Mouse (Mus musculus): ENCODE results near the gene Scube1.

Scube1 gene

GRCm38 (mm10) chr15:83724886-83725269 lies at the start of gene Scube1:
Gene Scube1 (minus strand): TSS chr15:83725021.
- DNase-seq (ENCODE audit: low spot score in 2 of 2): peak; percentile 75 to 86

GRCm38 (mm10) chr15:83772953-83773352 lies 48.1 kb upstream of the Scube1 start:
- DNase-seq (ENCODE audit: low spot score in 2 of 2): no peak

- peak in 1 of 2 experiments; percentile 23 for DNase-seq (ENCODE audit: low spot score in 2 of 2)
Measured at GRCm38 (mm10) chr15:83772460-83772859, 47.6 kb upstream of the Scube1 start.

GRCm38 (mm10) chr15:83771346-83772053 lies 46.7 kb upstream of the Scube1 start:
- DNase-seq (ENCODE audit: low spot score in 2 of 2): no peak

- no peak for DNase-seq (ENCODE audit: low spot score in 2 of 2)
Measured at GRCm38 (mm10) chr15:83765388-83766029, 40.7 kb upstream of the Scube1 start.

GRCm38 (mm10) chr15:83761512-83761911 lies 36.7 kb upstream of the Scube1 start:
- no peak for DNase-seq (ENCODE audit: low spot score in 2 of 2)

GRCm38 (mm10) chr15:83760683-83761082 lies 35.9 kb upstream of the Scube1 start:
- no peak for DNase-seq (ENCODE audit: low spot score in 2 of 2)

- DNase-seq (ENCODE audit: low spot score in 2 of 2): no peak
Measured at GRCm38 (mm10) chr15:83758958-83759357, 34.1 kb upstream of the Scube1 start.

GRCm38 (mm10) chr15:83756742-83757141 lies 31.9 kb upstream of the Scube1 start:
- no peak for DNase-seq (ENCODE audit: low spot score in 2 of 2)

- no peak for DNase-seq (ENCODE audit: low spot score in 2 of 2)
Measured at GRCm38 (mm10) chr15:83749436-83749835, 24.6 kb upstream of the Scube1 start.

GRCm38 (mm10) chr15:83748986-83749385 lies 24.2 kb upstream of the Scube1 start:
- no peak for DNase-seq (ENCODE audit: low spot score in 2 of 2)

GRCm38 (mm10) chr15:83746311-83746710 lies 21.5 kb upstream of the Scube1 start:
- DNase-seq (ENCODE audit: low spot score in 2 of 2): no peak

GRCm38 (mm10) chr15:83742018-83742417 lies 17.2 kb upstream of the Scube1 start:
- DNase-seq (ENCODE audit: low spot score in 2 of 2): no peak

GRCm38 (mm10) chr15:83740676-83741422 lies 16.0 kb upstream of the Scube1 start:
- no peak for DNase-seq (ENCODE audit: low spot score in 2 of 2)

- peak; percentile 48 to 59 for DNase-seq (ENCODE audit: low spot score in 2 of 2)
Measured at GRCm38 (mm10) chr15:83727626-83728025, 2.8 kb upstream of the Scube1 start.

- DNase-seq (ENCODE audit: low spot score in 2 of 2): no peak
Measured at GRCm38 (mm10) chr15:83726741-83727140, 1.9 kb upstream of the Scube1 start.

GRCm38 (mm10) chr15:83725556-83726200 lies 857 bp upstream of the Scube1 start:
- DNase-seq (ENCODE audit: low spot score in 2 of 2): no peak

GRCm38 (mm10) chr15:83724160-83724885 lies 498 bp downstream of the Scube1 start:
- no peak for DNase-seq (ENCODE audit: low spot score in 2 of 2)

- no peak for DNase-seq (ENCODE audit: low spot score in 2 of 2)
Measured at GRCm38 (mm10) chr15:83715582-83716228, 9.1 kb downstream of the Scube1 start.

- no peak for DNase-seq (ENCODE audit: low spot score in 2 of 2)
Measured at GRCm38 (mm10) chr15:83712798-83713197, 12.0 kb downstream of the Scube1 start.

GRCm38 (mm10) chr15:83712361-83712760 lies 12.5 kb downstream of the Scube1 start:
- no peak for DNase-seq (ENCODE audit: low spot score in 2 of 2)

All from urinary bladder, postnatal 36 days (tissue).